ENCODE assay signal across 24 mouse cellular contexts in the genomic region with DNA sequence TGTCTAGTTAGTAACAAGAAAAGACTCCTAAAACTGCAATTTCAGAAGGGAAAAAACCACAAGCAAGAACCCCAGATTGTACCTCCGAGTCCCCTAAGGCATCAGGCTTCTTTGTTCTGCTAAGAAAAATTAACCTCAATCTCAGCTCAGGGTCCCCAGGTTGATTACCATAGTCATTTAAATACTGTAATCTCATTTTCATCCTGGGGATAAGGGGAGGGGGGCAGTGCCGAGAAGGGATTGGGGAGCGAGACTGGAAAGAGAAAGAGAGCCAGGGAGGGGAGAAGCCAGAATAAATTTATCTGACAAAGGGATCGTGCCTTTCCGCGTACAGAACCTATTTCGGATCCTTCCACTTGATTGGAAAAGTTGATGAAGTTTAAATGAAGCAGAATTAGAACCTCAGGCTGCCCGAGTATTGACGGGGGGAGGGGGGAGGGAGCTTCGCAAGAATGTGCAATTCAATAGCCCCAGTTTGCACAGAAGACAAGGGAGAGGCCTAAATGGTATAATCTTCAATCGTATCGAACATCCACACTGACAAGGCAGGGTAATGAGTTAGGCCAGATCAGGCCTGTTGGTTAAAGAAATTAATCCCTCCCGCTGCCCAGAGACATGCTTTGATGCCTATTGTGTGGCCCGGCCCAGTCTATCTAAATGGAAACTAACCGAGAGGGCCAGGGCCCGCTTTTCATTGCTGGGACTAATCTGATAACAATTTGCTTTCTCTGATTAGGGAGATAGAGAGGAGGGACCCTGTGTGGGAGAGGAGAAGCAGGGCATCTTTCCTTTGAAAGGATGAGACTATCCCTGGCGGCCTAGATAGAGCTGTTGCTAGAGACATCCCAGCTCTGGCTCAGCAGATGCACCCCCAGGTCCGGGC. TPM values are rescaled to one million over a fixed set of nuclear protein-coding genes. Genes with fewer than 3 reads are reported as not detected.
A peak's percentile ranks its signal among the peaks of the same experiment; 100 is the strongest.
DNase-seq lines count a peak whose midpoint lies in the region; ATAC-seq lines count a peak whose summit lies in the region.
"Had no signal": no experiment of that assay in that cellular context is flagged by ENCODE, and none has a peak within 500 bp of the region (broad histone marks: within the 10 kb centered on the region; RNA-seq: fewer than 3 reads in every experiment).

No protein-coding gene starts in this region.

- H3K9ac ChIP-seq in forebrain, embryonic 11.5 days (ENCODE audit: low read length), result no peak overlapping the region
- H3K9ac ChIP-seq in forebrain, embryonic 15.5 days (replicated peaks), result no peak overlapping the region
- no peak overlapping the region for H3K9ac ChIP-seq in hindbrain, embryonic 13.5 days
- H3K9ac ChIP-seq in midbrain, embryonic 13.5 days (replicated peaks), result peak overlapping the region; percentile 45; the same call in 1 of the 2 replicates
- H3K9ac ChIP-seq: heart, embryonic 12.5 days had no signal

- H3K4me3 ChIP-seq in forebrain, embryonic 11.5 days (ENCODE audit: low read depth, low read length), result no peak overlapping the region
- H3K4me3 ChIP-seq in forebrain, embryonic 15.5 days, result no peak overlapping the region
- H3K4me3 ChIP-seq in hindbrain, embryonic 13.5 days, result no peak overlapping the region
- no peak overlapping the region for H3K4me3 ChIP-seq in midbrain, embryonic 13.5 days (replicated peaks)
- H3K4me3 ChIP-seq: heart, embryonic 12.5 days; myocyte had no signal

- no peaks in the 10 kb centered on the region for H3K9me3 ChIP-seq in forebrain, embryonic 11.5 days (ENCODE audit: control insufficient read depth, low read length)
- H3K9me3 ChIP-seq in forebrain, embryonic 15.5 days, result no peaks in the 10 kb centered on the region
- no peaks in the 10 kb centered on the region for H3K9me3 ChIP-seq in hindbrain, embryonic 13.5 days
- H3K9me3 ChIP-seq in midbrain, embryonic 13.5 days, result no peaks in the 10 kb centered on the region
- H3K9me3 ChIP-seq: G1E; heart, embryonic 12.5 days had no signal

- H3K27ac ChIP-seq in forebrain, embryonic 11.5 days (ENCODE audit: low read depth, low read length), result no peak overlapping the region
- no peak overlapping the region for H3K27ac ChIP-seq in forebrain, embryonic 15.5 days (replicated peaks)
- H3K27ac ChIP-seq in hindbrain, embryonic 13.5 days, result peak overlapping the region; percentile 53
- H3K27ac ChIP-seq in midbrain, embryonic 13.5 days, result peak overlapping the region; percentile 78

- no peaks in the 10 kb centered on the region for H3K36me3 ChIP-seq in forebrain, embryonic 11.5 days (ENCODE audit: control insufficient read depth, insufficient read depth, low read length)
- H3K36me3 ChIP-seq in forebrain, embryonic 15.5 days, result no peaks in the 10 kb centered on the region
- no peaks in the 10 kb centered on the region for H3K36me3 ChIP-seq in hindbrain, embryonic 13.5 days
- no peaks in the 10 kb centered on the region for H3K36me3 ChIP-seq in midbrain, embryonic 13.5 days
- H3K36me3 ChIP-seq: G1E; heart, embryonic 12.5 days had no signal

- peaks cover 6% of the 10 kb centered on the region for H3K4me1 ChIP-seq in forebrain, embryonic 11.5 days (replicated peaks; ENCODE audit: control insufficient read depth, insufficient read depth, low read length)
- peaks cover 4% of the 10 kb centered on the region; the same call in 1 of the 2 replicates for H3K4me1 ChIP-seq in forebrain, embryonic 15.5 days
- H3K4me1 ChIP-seq in hindbrain, embryonic 13.5 days (replicated peaks), result peaks cover 28% of the 10 kb centered on the region
- H3K4me1 ChIP-seq in midbrain, embryonic 13.5 days (replicated peaks), result peaks cover 36% of the 10 kb centered on the region
- H3K4me1 ChIP-seq: heart, embryonic 12.5 days had no signal

- peak overlapping the region; percentile 9; the same call in 1 of the 2 replicates for H3K4me2 ChIP-seq in forebrain, embryonic 11.5 days (ENCODE audit: low read depth, low read length, severe bottlenecking)
- no peak overlapping the region for H3K4me2 ChIP-seq in forebrain, embryonic 15.5 days (replicated peaks)
- H3K4me2 ChIP-seq in hindbrain, embryonic 13.5 days, result no peak overlapping the region
- H3K4me2 ChIP-seq in midbrain, embryonic 13.5 days (replicated peaks), result peak overlapping the region; percentile 32
- H3K4me2 ChIP-seq: heart, embryonic 12.5 days; liver, embryonic 11.5 days had no signal

- peaks cover 90% of the 10 kb centered on the region for H3K27me3 ChIP-seq in forebrain, embryonic 11.5 days (ENCODE audit: control insufficient read depth, insufficient read depth, low read length)
- peaks cover 95% of the 10 kb centered on the region for H3K27me3 ChIP-seq in forebrain, embryonic 15.5 days
- H3K27me3 ChIP-seq in hindbrain, embryonic 13.5 days, result peaks cover 79% of the 10 kb centered on the region
- peaks cover 76% of the 10 kb centered on the region for H3K27me3 ChIP-seq in midbrain, embryonic 13.5 days

- peak; percentile 63 for DNase-seq in forebrain, embryonic 11.5 days (ENCODE audit: low spot score)
- DNase-seq in retina, postnatal 1 day, result peak; percentile 45
- DNase-seq in gastrocnemius, adult 18-20 months (ENCODE audit: low spot score), result no peak
- DNase-seq in right cerebral cortex, postnatal 14 days, result no peak
- DNase-seq: adrenal gland, postnatal 10 days; cerebellum, adult 11-12 months; cerebellum, postnatal 36 days; heart, postnatal 14 days; kidney, postnatal 4 days; lung, adult 18-20 months; lung, postnatal 14 days; right cerebral cortex, adult 18-20 months; thymus, postnatal 36 days had no signal

- under 1% methylated on average over 18 of the region's 18 CpGs for WGBS in forebrain, embryonic 11.5 days
- WGBS in forebrain, embryonic 15.5 days, result 4% methylated on average over 18 of the region's 18 CpGs
- WGBS in hindbrain, embryonic 13.5 days, result 10% methylated on average over 18 of the region's 18 CpGs
- WGBS in midbrain, embryonic 13.5 days, result 2% methylated on average over 18 of the region's 18 CpGs

- ATAC-seq in forebrain, embryonic 11.5 days (replicated peaks; ENCODE audit: low FRiP score), result no peak; the same call in 1 of the 2 replicates
- ATAC-seq in forebrain, embryonic 15.5 days (replicated peaks), result no peak
- no peak for ATAC-seq in hindbrain, embryonic 13.5 days (ENCODE audit: low FRiP score)
- peak; percentile 67 for ATAC-seq in midbrain, embryonic 13.5 days
- ATAC-seq: activated CD4-positive, CD25-positive, alpha-beta regulatory T cell, adult 4 months had no signal

RNA-seq across cellular contexts. Expression of a gene that starts 14.0 kb away (rescaled TPM):
- 0.55 and 0.75 TPM in 2 replicates for polyA plus RNA-seq in forebrain, embryonic 11.5 days (2014; fragmentation: Nextera tagmentation; extraction: Ambion mirVana)
- polyA plus RNA-seq in forebrain, embryonic 15.5 days (2015; fragmentation: Nextera tagmentation; extraction: Ambion mirVana), result 0.26 TPM in 1 of 2 replicates, not detected in the other
- 0.18 and 0.22 TPM in 2 replicates for polyA plus RNA-seq in hindbrain, embryonic 13.5 days (2015; fragmentation: Nextera tagmentation; extraction: Ambion mirVana)
- polyA plus RNA-seq in midbrain, embryonic 13.5 days (2015; fragmentation: Nextera tagmentation; extraction: Ambion mirVana), result 0.48 and 0.63 TPM in 2 replicates
- total RNA-seq in gastrocnemius, adult 18-20 months (2021), result not detected
- total RNA-seq: gastrocnemius, adult 8-10 months; megakaryocyte, adult 5-6 weeks had no signal
- polyA plus RNA-seq: limb, embryonic 11.5 days had no signal

RNA-seq across cellular contexts. Expression of a gene that starts 19.2 kb away (rescaled TPM):
- polyA plus RNA-seq in forebrain, embryonic 11.5 days (2014; fragmentation: Nextera tagmentation; extraction: Ambion mirVana), result 13.6 and 14.7 TPM in 2 replicates
- 9.0 and 10.5 TPM in 2 replicates for polyA plus RNA-seq in forebrain, embryonic 15.5 days (2015; fragmentation: Nextera tagmentation; extraction: Ambion mirVana)
- 8.4 and 10.1 TPM in 2 replicates for polyA plus RNA-seq in hindbrain, embryonic 13.5 days (2015; fragmentation: Nextera tagmentation; extraction: Ambion mirVana)
- 10.1 and 10.4 TPM in 2 replicates for polyA plus RNA-seq in midbrain, embryonic 13.5 days (2015; fragmentation: Nextera tagmentation; extraction: Ambion mirVana)
- total RNA-seq in gastrocnemius, adult 18-20 months (2021), result 1 to 10 TPM; 4.8 to 5.0 TPM

Comparison
In these comparisons a context has a peak if more than half of its experiments do, and no peak if none do; other contexts are left out.
1. H3K4me2 ChIP-seq: peak in forebrain, embryonic 11.5 days (single experiment) and midbrain, embryonic 13.5 days (single experiment); none in forebrain, embryonic 15.5 days (single experiment) and hindbrain, embryonic 13.5 days (single experiment).
2. DNase-seq: peak in forebrain, embryonic 11.5 days (single experiment) and retina, postnatal 1 day (single experiment); none in gastrocnemius, adult 18-20 months (single experiment) and right cerebral cortex, postnatal 14 days (single experiment).
3. H3K27ac ChIP-seq: peak in hindbrain, embryonic 13.5 days (single experiment) and midbrain, embryonic 13.5 days (single experiment); none in forebrain, embryonic 11.5 days (single experiment) and forebrain, embryonic 15.5 days (single experiment).